Mouse (Mus musculus) ovary, adult 18-20 months (tissue): ENCODE measurements at regions not wholly inside any gene's neighbourhood (a gene's known extent, or its start where the extent isn't known, plus 50 kb on each side); places are given as distances from the start of the nearest gene placed in this dataset.

Experiments
- DNase-seq: peaks from one replicate; pipeline ENCODE4 v3.0.0; 2022; ENCODE audit warnings: low spot score, mixed read lengths

- DNase-seq, result no peak
These were observed 292.4 kb downstream of the Cd47 start for GRCm38 (mm10) chr16:50092780-50093179.

- no peak for DNase-seq
These were observed 295.7 kb downstream of the Cd47 start for GRCm38 (mm10) chr16:50095858-50096551.

- no peak for DNase-seq
These were observed 296.2 kb downstream of the Cd47 start for GRCm38 (mm10) chr16:50096563-50096962.

GRCm38 (mm10) chr16:50103340-50103739 is 303.0 kb downstream of the Cd47 start:
- no peak for DNase-seq

GRCm38 (mm10) chr16:50118150-50118549 is 314.0 kb downstream of the Bbx start:
- no peak for DNase-seq

GRCm38 (mm10) chr16:50122460-50122859 is 309.7 kb downstream of the Bbx start:
- no peak for DNase-seq

GRCm38 (mm10) chr16:50124646-50125045 is 307.5 kb downstream of the Bbx start:
- no peak for DNase-seq

GRCm38 (mm10) chr16:50125564-50125963 is 306.6 kb downstream of the Bbx start:
- DNase-seq, result no peak

- DNase-seq, result no peak
These were observed 300.8 kb downstream of the Bbx start for GRCm38 (mm10) chr16:50131406-50131805.
